Mouse (Mus musculus): ENCODE results near the gene Pole3.

Pole3 gene

DNA sequence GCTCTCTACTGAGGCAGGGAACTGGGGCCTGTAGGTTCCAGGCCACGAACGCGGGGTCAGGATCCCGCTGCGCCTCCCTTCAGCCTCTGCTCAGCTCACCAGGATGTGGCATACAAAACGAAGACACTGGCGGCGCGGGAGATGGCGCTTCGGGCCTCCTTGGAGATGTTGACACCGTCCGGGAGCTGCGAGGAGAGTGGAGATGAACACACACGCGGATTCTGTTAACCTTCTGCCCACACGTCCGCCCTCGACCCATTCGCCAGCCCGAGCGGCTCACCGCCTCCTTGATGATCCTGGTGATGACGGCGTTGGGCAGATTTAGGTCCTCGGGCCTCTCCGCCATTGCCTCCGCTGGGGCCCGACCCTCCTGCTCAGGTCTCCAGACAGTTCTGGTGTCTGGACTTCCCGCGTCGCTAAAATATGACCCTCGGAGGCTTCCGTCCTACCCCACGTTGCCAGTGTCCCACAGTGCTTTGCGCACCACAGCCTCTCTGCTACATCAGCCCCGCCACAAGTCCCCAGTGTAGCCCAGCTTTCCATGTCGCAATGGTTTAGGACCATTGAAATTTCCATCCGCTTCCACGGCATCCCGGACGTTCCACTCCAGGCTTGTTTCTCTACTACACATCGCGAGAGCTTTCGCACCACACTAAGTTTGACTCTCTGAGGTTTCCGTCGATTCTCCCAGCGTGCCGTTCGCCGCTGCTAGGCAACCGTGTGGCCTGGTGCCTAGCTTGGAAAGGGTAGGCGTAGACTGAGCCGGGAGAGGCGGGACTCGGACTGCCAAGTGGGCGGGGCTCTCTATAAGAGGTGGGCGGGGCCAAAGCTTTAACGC lies at the start of gene Pole3, which contains the start of gene 4933430I17Rik:
Gene Pole3, minus strand, starts transcription at position 418 of the 838 bp plus-strand sequence.
Gene 4933430I17Rik, plus strand, starts transcription at position 719 of the 838 bp plus-strand sequence.
- DNase-seq (ENCODE audit: extremely low read depth, low read depth, low spot score) = no peak

GRCm38 (mm10) chr4:62570029-62570428 lies 45.2 kb upstream of the Pole3 start:
- DNase-seq (ENCODE audit: extremely low read depth, low read depth, low spot score) = no peak

DNA sequence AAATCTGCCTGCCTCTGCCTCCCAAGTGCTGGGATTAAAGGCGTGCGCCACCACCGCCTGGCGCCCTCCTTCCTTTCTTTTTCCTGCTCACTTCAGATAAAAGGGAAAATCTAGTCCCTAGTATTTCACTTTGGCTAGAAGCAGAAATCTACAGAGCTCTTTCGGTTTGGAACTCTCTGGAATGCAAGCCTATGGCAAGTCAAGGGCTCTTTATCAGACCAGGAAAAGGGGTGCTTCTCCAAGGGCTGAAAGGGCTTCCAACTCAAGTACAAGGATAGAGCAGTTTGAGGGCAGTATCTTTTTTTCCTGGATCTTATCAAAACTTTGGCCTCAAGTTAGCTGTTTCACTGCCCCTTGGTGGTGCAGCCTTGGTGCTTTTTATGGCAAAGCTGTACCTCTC lies 44.7 kb upstream of the Pole3 start:
- DNase-seq (ENCODE audit: extremely low read depth, low read depth, low spot score) = no peak

DNA sequence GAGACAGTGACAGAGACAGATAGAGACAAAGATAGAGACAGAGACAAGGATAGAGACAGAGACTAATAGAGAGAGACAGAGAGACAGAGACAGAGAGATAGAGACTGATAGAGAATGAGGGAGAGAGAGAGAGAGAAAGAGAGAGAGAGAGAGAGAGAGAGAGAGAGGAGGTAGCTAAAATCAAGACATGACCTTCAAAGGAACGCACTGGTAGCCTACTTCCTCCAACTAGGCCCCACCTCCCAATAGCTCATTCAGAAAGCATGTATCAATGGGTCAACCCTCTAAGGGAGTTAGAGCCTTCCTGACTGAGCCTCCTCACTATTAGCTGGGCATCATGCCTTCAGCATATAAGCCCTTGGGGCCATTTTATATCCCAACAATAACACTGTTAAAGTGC lies 43.5 kb upstream of the Pole3 start:
- no peak for DNase-seq (ENCODE audit: extremely low read depth, low read depth, low spot score)

- DNase-seq (ENCODE audit: extremely low read depth, low read depth, low spot score) = no peak
Measured at GRCm38 (mm10) chr4:62567696-62568095, 42.8 kb upstream of the Pole3 start.

- no peak for DNase-seq (ENCODE audit: extremely low read depth, low read depth, low spot score)
Measured at GRCm38 (mm10) chr4:62566530-62566929, 41.7 kb upstream of the Pole3 start.

DNA sequence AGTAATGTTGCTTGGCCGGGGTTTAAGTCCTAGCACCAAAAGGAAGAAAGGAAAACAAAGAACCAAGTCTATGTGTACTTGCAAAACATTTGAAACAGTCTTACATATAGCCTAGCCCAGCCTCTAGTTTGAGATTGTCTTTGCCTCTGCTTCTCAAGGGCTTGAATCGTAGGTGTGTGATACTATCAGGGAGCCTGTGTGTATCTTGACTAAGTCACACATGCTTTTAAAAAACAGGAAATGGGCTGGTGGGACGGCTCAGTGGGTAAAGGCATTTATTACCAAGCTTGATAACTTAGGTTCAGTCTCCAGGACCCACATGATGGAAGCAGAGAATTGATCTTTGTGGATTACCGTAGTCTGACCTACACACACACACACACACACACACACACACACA lies 37.1 kb upstream of the Pole3 start:
- DNase-seq (ENCODE audit: extremely low read depth, low read depth, low spot score) = no peak

- DNase-seq (ENCODE audit: extremely low read depth, low read depth, low spot score) = no peak
Measured at GRCm38 (mm10) chr4:62561630-62562001, 36.7 kb upstream of the Pole3 start.

GRCm38 (mm10) chr4:62560963-62561629 lies 36.2 kb upstream of the Pole3 start:
- no peak for DNase-seq (ENCODE audit: extremely low read depth, low read depth, low spot score)

DNA sequence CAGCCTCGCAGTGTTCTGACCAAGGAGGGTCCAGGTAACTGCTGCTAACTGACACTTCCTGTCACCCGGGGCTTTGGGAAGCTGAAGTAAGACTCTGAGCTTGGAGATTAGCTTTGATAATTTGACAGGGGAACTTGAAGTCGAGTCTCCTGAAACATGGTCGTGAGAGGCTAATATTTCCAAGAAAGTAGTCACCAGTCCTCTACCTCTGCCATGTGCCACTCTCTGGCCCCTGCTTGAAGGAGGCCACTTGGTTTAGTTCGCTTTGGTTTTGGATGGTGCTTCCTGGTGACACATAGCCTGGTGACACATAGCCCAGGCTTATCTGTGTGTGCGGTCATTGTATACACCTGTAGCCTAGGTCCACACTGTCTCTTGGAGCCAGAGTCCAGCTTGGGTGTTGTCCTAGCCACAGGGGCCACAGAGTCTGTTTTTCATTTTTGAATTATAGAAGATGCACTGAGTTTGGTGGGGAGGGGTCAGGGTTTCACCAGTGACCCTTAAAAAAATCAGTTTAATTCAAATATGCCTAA lies 35.0 kb upstream of the Pole3 start, which contains the start of gene Rgs3:
Gene Rgs3, plus strand, starts transcription at position 51 of the 533 bp plus-strand sequence.
- no peak for DNase-seq (ENCODE audit: extremely low read depth, low read depth, low spot score)

GRCm38 (mm10) chr4:62557436-62557835 lies 32.6 kb upstream of the Pole3 start:
- DNase-seq (ENCODE audit: extremely low read depth, low read depth, low spot score) = no peak

GRCm38 (mm10) chr4:62551966-62552365 lies 27.1 kb upstream of the Pole3 start:
- DNase-seq (ENCODE audit: extremely low read depth, low read depth, low spot score) = no peak

GRCm38 (mm10) chr4:62544801-62545200 lies 19.9 kb upstream of the Pole3 start:
- DNase-seq (ENCODE audit: extremely low read depth, low read depth, low spot score) = no peak

DNA sequence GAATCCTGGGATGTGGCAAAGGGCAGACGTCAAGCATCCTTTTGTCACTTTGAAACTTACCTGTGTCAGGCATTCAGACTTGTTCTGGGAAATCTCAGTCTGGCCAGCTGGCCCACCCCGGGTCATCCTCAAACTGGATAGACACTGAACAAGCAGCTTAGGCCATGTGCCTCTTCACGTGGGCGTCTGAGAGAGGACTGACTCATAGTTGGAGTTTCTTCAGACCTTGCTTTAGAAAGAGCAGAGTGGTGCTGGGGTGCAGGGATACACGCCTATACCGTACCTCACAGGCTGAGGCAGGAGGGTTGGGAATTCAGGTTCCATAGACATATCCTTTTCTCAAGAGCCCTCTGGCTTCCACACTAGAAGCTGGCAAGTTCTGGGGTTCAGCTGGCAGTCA lies 18.9 kb upstream of the Pole3 start:
- no peak for DNase-seq (ENCODE audit: extremely low read depth, low read depth, low spot score)

- no peak for DNase-seq (ENCODE audit: extremely low read depth, low read depth, low spot score)
Measured at GRCm38 (mm10) chr4:62541802-62542201, 16.9 kb upstream of the Pole3 start.

DNA sequence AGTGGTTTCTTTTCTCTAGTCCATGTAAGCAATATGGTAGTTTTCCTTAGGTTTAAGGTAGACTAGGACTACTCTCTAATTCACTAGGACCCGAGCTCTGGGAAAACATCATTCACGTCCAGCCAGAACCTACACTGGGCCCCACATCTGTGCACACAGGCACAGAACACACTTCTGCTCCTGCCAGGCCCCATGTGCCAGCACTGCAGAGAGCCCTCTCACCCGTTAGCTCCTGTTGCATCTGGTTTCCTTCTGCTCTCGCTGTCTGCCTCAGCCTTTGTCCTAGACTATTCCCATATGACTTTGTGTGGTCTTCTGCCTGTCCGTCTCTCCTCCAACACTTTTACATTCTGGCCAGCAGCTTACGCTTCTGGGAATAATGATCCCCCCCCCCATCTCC lies 8.9 kb upstream of the Pole3 start:
- no peak for DNase-seq (ENCODE audit: extremely low read depth, low read depth, low spot score)

DNA sequence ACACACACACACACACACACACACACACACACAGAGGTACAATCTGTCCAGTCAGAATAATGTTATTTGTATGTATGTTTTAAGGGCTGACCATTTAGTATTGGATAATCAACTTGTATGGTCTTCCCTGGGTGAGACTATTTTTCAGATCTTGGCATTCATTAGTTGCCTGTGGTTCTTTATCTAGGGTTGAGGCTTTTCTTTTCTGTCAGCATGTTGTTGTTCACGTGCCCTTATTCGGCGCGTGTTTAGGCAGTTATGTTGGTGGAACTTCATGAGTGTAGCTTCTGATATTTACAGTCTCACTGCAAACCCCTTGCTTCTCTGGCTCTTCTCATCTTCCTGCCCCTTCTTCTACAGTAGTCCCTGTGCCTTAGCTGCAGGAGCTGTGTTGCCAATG lies 2.8 kb upstream of the Pole3 start:
- DNase-seq (ENCODE audit: extremely low read depth, low read depth, low spot score) = no peak

GRCm38 (mm10) chr4:62526256-62526655 lies 1.4 kb upstream of the Pole3 start:
- no peak for DNase-seq (ENCODE audit: extremely low read depth, low read depth, low spot score)

DNA sequence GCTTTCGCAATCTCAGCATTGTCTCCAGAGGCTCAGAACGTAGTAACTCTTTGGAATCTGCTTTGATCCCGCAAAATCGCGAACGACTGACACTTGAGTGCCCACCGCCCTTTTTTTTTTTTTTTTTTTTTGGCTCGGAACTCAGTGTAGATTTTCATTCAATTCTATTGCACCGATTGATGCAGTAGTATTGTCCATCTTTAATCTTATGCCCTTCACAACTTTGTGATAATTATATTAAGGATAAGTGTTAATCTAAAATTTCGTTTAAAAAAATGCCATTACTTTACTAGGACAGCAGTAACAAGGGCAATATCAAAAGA lies 582 bp upstream of the Pole3 start:
- no peak for DNase-seq (ENCODE audit: extremely low read depth, low read depth, low spot score)

DNA sequence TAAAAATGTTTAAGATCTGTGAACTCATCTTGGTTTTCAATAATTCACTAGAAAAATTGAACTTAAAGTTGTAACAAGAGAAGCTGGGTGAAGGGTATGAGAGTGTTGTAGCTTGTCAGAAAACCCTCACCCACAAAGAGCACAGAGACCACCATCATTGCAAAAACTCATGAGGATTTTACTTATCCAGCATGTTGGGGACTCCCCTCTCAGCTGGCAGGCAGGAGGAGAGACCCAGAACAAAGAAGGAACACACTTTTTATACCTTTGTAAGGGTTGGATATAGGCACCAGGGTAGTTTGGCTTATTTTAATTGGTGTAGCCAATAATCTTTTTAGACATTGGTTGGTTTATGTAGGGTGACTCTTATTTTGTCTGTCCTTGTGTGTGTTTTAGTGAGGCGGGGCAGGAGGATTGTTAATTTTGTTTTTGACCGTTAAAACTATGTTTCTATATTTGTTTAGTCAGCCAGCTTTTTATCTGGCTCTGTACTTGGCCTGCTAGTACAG lies 3.9 kb downstream of the Pole3 start:
- no peak for DNase-seq (ENCODE audit: extremely low read depth, low read depth, low spot score)

- no peak for DNase-seq (ENCODE audit: extremely low read depth, low read depth, low spot score)
Measured at GRCm38 (mm10) chr4:62519849-62520233, 5.0 kb downstream of the Pole3 start, which contains the start of gene Alad. Alad (minus strand) TSS chr4:62519918.
